Mouse (Mus musculus): Measurements from ENCODE around the gene Mrps15. TPM values are rescaled to one million over a fixed set of nuclear protein-coding genes. Genes with fewer than 3 reads are reported as not detected.

The Mrps15 gene
- polyA plus RNA-seq, 1 experiment: 37.9 TPM

Other genes starting within 250 kb of the Mrps15 start
- gene Csf3r, start 22.4 kb upstream of the Mrps15 start, polyA plus RNA-seq (2012; rRNA removed): 2.2 and 4.7 TPM in 2 replicates
- gene Oscp1, start 11.6 kb downstream of the Mrps15 start, polyA plus RNA-seq (2012; rRNA removed): 5.7 and 6.5 TPM in 2 replicates
- gene Lsm10, start 49.7 kb downstream of the Mrps15 start, polyA plus RNA-seq (2012; rRNA removed): 49.0 and 55.2 TPM in 2 replicates
- 31.3 and 34.3 TPM in 2 replicates for gene Stk40, start 57.0 kb downstream of the Mrps15 start, polyA plus RNA-seq (2012; rRNA removed)
- gene Eva1b, start 100.8 kb downstream of the Mrps15 start, polyA plus RNA-seq (2012; rRNA removed): 50.8 and 52.3 TPM in 2 replicates
- gene Sh3d21, start 116.6 kb downstream of the Mrps15 start, polyA plus RNA-seq (2012; rRNA removed): 3.6 and 6.2 TPM in 2 replicates
- gene Thrap3, start 155.8 kb downstream of the Mrps15 start, polyA plus RNA-seq (2012; rRNA removed): 50.6 and 59.9 TPM in 2 replicates
- 52.8 and 57.0 TPM in 2 replicates for gene Map7d1, start 209.4 kb downstream of the Mrps15 start, polyA plus RNA-seq (2012; rRNA removed)
- gene Trappc3, start 215.4 kb downstream of the Mrps15 start, polyA plus RNA-seq (2012; rRNA removed): 59.6 and 72.8 TPM in 2 replicates
- 5.0 and 6.0 TPM in 2 replicates for gene Col8a2, start 239.9 kb downstream of the Mrps15 start, polyA plus RNA-seq (2012; rRNA removed)

Data from gonadal fat pad, adult 2 months (tissue).